Mouse (Mus musculus): Measurements from ENCODE around the gene Kcnj2.

DNA sequence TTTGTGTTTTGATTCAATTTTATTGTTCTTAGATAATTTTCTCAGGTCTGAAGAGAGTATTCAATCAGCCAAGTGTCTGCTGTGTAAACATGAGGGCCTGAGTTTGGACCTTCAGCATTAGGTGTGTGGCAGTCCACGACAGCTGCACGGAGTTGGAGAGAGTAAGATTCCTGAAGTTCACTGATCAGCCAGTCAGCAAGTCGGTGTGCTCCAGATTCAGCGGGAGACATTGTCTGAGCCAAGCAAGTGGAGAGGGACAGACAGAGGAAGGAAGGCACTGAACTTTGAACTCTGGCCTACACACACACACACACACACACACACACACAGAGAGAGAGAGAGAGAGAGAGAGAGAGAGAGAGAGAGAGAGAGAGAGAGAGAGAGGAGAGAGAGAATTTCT is 57.4 kb downstream of the Kcnj2 start:
- TF ChIP-seq MAFK (IDR thresholded peaks at IDR 0.05; ENCODE audit: insufficient read depth, low read depth, low read length): no peak
- TF ChIP-seq CHD2 (IDR thresholded peaks at IDR 0.05; ENCODE audit: low read depth, low read length): no peak
- TF ChIP-seq ZC3H11A (IDR thresholded peaks at IDR 0.05; ENCODE audit: borderline replicate concordance, low read depth, low read length): no peak
- no peak for TF ChIP-seq HCFC1 (IDR thresholded peaks at IDR 0.05; ENCODE audit: borderline replicate concordance, insufficient read depth, low read length)

All from ES-E14 (cell line).